Mouse (Mus musculus): ENCODE measurements around the gene Tas2r121.
"Not testable (repeated sequence)": the region's sequence is repeated elsewhere in the genome, so short reads cannot be mapped to it uniquely, and the experiment has no call there.

Tas2r121 gene

DNA sequence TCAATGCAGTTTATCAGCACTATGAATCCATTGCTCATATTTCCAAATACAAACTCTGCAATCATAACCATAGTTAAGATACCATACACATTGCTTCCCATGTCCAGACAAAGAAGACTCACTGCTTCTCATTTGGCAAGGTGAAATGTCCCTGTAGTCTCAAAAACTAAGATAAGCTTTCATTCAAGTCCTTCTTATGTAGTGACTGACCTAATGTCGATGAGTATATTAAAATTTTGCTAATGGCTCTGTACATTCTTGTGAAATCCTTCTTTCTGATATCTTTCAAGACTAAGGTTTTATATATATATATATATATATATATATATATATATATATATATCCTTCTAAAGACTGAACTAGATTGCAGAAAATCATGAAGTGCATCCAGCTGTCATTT lies at the start of gene Tas2r121:
Gene Tas2r121 (minus strand): TSS at position 101 of the 400 bp plus-strand sequence.
- DNase-seq (ENCODE audit: low spot score in 2 of 2), result no peak

GRCm38 (mm10) chr6:132750206-132750605 lies 49.4 kb upstream of the Tas2r121 start:
- DNase-seq (ENCODE audit: low spot score in 2 of 2), result no peak

DNA sequence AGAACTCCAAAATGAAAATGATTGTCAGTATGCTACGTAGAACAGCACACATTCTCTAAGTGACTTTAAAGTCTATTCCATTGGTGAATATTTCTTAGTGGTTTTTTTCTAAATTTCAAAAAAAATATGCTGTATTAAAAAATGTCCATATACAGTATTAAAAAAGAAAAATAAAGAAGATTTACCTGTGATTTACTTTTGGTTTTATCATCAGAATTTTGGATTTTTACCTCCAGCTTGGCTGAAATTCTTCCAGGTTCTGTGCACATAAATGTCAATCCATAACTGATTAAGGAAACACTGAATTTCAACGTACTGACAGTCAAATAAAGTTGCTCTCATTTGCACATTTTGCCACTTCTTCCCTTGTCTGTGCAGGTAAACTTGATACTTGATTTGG lies 37.1 kb upstream of the Tas2r121 start, which contains the start of gene Tas2r115:
Gene Tas2r115 (minus strand): TSS at position 101 of the 400 bp plus-strand sequence.
- DNase-seq (ENCODE audit: low spot score in 2 of 2), result no peak

- no peak for DNase-seq (ENCODE audit: low spot score in 2 of 2)
Observed at GRCm38 (mm10) chr6:132711828-132712227, 11.0 kb upstream of the Tas2r121 start, which contains the start of gene Tas2r122. Gene Tas2r122, minus strand, starts transcription at chr6:132711928.

- DNase-seq (ENCODE audit: low spot score in 2 of 2), result not testable (repeated sequence)
Observed at GRCm38 (mm10) chr6:132691596-132691995, 9.2 kb downstream of the Tas2r121 start.

DNA sequence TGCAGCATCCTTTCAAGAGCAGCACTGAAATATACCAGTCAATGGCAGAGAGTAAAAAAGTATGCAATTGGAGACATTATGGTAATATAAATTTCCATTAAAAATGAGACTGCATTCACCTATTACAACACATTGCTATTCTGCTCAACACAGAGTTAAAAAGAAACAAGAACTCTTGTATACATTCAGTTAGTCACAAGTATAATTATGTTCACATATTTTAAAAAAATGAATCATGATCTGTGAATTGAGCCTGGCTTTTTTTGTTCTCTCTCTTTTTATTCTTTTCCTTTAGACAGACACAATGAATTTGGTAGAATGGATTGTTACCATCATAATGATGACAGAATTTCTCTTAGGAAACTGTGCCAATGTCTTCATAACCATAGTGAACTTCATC lies 44.2 kb downstream of the Tas2r121 start, which contains the start of gene Tas2r120:
Gene Tas2r120 (plus strand): TSS at position 301 of the 400 bp plus-strand sequence.
- no peak for DNase-seq (ENCODE audit: low spot score in 2 of 2)

DNA sequence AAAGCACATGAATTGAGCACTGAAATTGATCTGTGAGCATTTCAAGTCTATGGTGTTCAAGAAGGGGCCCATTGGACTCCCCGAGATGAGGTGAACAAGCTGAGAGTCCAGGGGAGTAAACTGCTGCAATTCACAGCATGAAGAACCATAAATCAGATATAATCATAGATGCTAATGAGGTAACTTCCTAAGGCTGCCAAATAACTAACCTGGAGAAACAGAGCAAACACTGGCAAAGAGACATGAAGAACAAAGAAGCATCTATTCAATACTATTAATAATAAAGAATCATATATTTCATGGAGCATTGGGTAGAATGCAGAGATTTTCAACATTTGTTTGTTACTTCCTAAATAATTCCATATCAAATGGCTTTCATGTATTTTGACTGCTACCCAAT lies 49.4 kb downstream of the Tas2r121 start, which contains the start of gene A630073D07Rik:
Gene A630073D07Rik (minus strand): TSS at position 101 of the 400 bp plus-strand sequence.
- DNase-seq (ENCODE audit: low spot score in 2 of 2), result no peak
